Mouse (Mus musculus): ENCODE data around the gene Ugt1a7c.

- TF ChIP-seq EP300 (IDR thresholded peaks at IDR 0.05; ENCODE audit: low read depth) (no peak), CTCF (IDR thresholded peaks at IDR 0.05; ENCODE audit: low read depth) (no peak)
These were observed 8.7 kb upstream of the Ugt1a7c start for GRCm38 (mm10) chr1:88086125-88086524.
